34 mouse cellular contexts compared by ENCODE assay signal in the genomic region with DNA sequence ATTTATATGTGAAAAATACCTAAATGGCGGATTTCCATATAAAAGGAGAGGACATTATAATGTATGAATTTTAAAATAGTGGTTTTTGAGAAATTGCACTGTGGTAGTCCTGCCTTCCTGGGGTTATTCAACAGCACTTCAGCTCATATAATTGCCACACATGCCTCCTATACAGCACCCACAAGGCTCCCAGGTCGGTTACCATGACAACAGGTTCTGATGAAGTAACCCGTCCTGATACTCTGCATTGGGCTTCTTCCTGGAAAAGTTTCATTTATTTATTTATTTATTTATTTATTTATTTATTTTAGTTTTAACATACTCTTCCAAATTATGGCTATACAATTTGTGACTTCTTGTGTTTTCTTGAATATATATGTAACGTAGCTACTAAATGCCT. TPM values are rescaled to one million over a fixed set of nuclear protein-coding genes. Genes with fewer than 3 reads are reported as not detected.
"Had no signal": no experiment of that assay in that cellular context is flagged by ENCODE, and none has a peak within 500 bp of the region (broad histone marks: within the 10 kb centered on the region; RNA-seq: fewer than 3 reads in every experiment).

No protein-coding gene starts in this region.

- ATAC-seq: liver, embryonic 12.5 days; liver, postnatal 0 days; lung, postnatal 0 days; midbrain, embryonic 13.5 days; midbrain, embryonic 15.5 days; midbrain, embryonic 16.5 days had no signal

- H3K9ac ChIP-seq: limb, embryonic 12.5 days; limb, embryonic 13.5 days; limb, embryonic 15.5 days; liver, embryonic 12.5 days; liver, embryonic 13.5 days; liver, embryonic 14.5 days; liver, embryonic 15.5 days; liver, postnatal 0 days; lung, embryonic 14.5 days; lung, embryonic 15.5 days; midbrain, embryonic 12.5 days; midbrain, embryonic 13.5 days; midbrain, embryonic 15.5 days; neural tube, embryonic 12.5 days; neural tube, embryonic 13.5 days had no signal

- H3K36me3 ChIP-seq: limb, embryonic 10.5 days; limb, embryonic 12.5 days; limb, embryonic 13.5 days; limb, embryonic 15.5 days; liver, embryonic 12.5 days; liver, embryonic 13.5 days; liver, embryonic 15.5 days; lung, embryonic 15.5 days; midbrain, embryonic 12.5 days; midbrain, embryonic 13.5 days; midbrain, embryonic 15.5 days; neural tube, embryonic 12.5 days; neural tube, embryonic 13.5 days had no signal

- DNase-seq: left cerebral cortex, postnatal 4 days; liver; liver, embryonic 13.5 days; liver, postnatal 0 days; lung, adult 18-20 months; lung, adult 2 months; lung, embryonic 14.5 days; lung, postnatal 10 days; lung, postnatal 14 days; lung, postnatal 36 days; lung, postnatal 4 days had no signal

- H3K4me2 ChIP-seq: limb, embryonic 12.5 days; limb, embryonic 13.5 days; limb, embryonic 15.5 days; liver, embryonic 11.5 days; liver, embryonic 12.5 days; liver, embryonic 13.5 days; liver, embryonic 15.5 days; lung, embryonic 14.5 days; lung, embryonic 15.5 days; midbrain, embryonic 11.5 days; midbrain, embryonic 12.5 days; midbrain, embryonic 13.5 days; midbrain, embryonic 15.5 days; neural tube, embryonic 12.5 days; neural tube, embryonic 13.5 days had no signal

- H3K9me3 ChIP-seq: limb, embryonic 10.5 days; limb, embryonic 12.5 days; limb, embryonic 13.5 days; limb, embryonic 15.5 days; liver, embryonic 12.5 days; liver, embryonic 13.5 days; liver, embryonic 15.5 days; lung, embryonic 15.5 days; megakaryocyte, embryonic 14.5 days; midbrain, embryonic 12.5 days; midbrain, embryonic 13.5 days; midbrain, embryonic 15.5 days; neural tube, embryonic 12.5 days; neural tube, embryonic 13.5 days had no signal

- H3K27me3 ChIP-seq: limb, embryonic 12.5 days; limb, embryonic 13.5 days; limb, embryonic 15.5 days; liver, embryonic 12.5 days; liver, embryonic 13.5 days; liver, embryonic 15.5 days; lung, embryonic 15.5 days; megakaryocyte, embryonic 14.5 days; midbrain, embryonic 13.5 days; midbrain, embryonic 15.5 days; neural tube, embryonic 12.5 days; neural tube, embryonic 13.5 days had no signal

- H3K4me3 ChIP-seq: limb, embryonic 10.5 days; limb, embryonic 12.5 days; limb, embryonic 13.5 days; limb, embryonic 15.5 days; liver, embryonic 12.5 days; liver, embryonic 13.5 days; liver, embryonic 15.5 days; lung, embryonic 15.5 days; megakaryocyte, embryonic 14.5 days; midbrain, embryonic 12.5 days; midbrain, embryonic 13.5 days; midbrain, embryonic 15.5 days; myocyte; neural tube, embryonic 12.5 days; neural tube, embryonic 13.5 days had no signal

- H3K27ac ChIP-seq: limb, embryonic 10.5 days; limb, embryonic 12.5 days; limb, embryonic 13.5 days; limb, embryonic 15.5 days; liver, embryonic 12.5 days; liver, embryonic 13.5 days; liver, embryonic 14.5 days; liver, embryonic 15.5 days; lung, embryonic 15.5 days; macrophage; midbrain, embryonic 12.5 days; midbrain, embryonic 13.5 days; midbrain, embryonic 15.5 days; neural tube, embryonic 12.5 days; neural tube, embryonic 13.5 days had no signal

RNA-seq across cellular contexts. Expression of a gene that starts 6.3 kb away (rescaled TPM):
- total RNA-seq: megakaryocyte progenitor cell, adult 5-6 weeks; megakaryocyte-erythroid progenitor cell, adult 5-6 weeks; monocyte, adult 5-6 weeks had no signal
